Comparison of ENCODE assay signal across 11 mouse cellular contexts in the genomic region with DNA sequence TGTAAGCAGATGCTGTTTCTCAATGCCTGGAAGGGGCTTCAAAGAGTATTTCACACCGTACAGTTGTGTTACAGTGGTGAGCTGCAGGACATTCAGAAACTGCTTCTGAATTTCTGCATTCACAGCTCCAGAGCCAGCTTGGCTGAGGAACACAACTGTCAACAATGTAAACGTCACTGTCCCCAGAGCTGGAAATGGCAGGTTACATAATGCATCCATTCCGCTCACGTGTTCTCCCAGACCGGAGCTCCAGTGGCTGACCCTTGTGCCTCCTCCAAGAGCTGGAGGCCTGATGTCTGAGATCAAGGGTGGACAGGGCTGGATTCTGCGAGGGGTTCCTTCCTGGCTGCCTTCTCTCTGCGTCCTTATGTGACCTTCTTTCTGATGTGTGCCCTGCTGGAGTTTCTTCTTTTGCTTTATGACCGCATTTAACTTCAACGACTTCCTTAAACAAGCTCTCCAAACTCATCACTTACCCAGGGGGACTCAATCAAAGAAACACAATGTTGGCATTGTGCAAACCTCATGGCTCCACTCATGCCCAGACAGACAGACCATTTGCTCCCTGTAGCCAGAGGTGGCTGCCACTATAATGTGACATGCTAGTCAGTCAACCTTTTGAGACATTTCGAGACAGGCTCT. TPM values are rescaled to one million over a fixed set of nuclear protein-coding genes. Genes with fewer than 3 reads are reported as not detected.
DNase-seq lines count a peak whose midpoint lies in the region; ATAC-seq and TF ChIP-seq lines count a peak whose summit lies in the region.
"Had no signal": no experiment of that assay in that cellular context is flagged by ENCODE, and none has a peak within 500 bp of the region (broad histone marks: within the 10 kb centered on the region; RNA-seq: fewer than 3 reads in every experiment).

No protein-coding gene starts in this region.

- no peak for DNase-seq in layer of hippocampus, adult 2 months (ENCODE audit: low spot score in 2 of 2)
- DNase-seq in layer of hippocampus, postnatal 25 days (ENCODE audit: extremely low spot score in 1 of 2, low spot score in 1 of 2): no peak
- DNase-seq in kidney, postnatal 14 days: peak; percentile 78
- no peak for DNase-seq in thymus, postnatal 4 days
- no peak for DNase-seq in embryo, embryonic 10 days (ENCODE audit: low spot score)
- no peak for DNase-seq in spleen, postnatal 14 days (ENCODE audit: low spot score in 2 of 2)

- no peak overlapping the region for H3K4me3 ChIP-seq in layer of hippocampus, adult 2 months
- H3K4me3 ChIP-seq in cortical plate, adult 2 months (ENCODE audit: insufficient read depth, low read length): no peak overlapping the region
- H3K4me3 ChIP-seq: heart, embryonic 15.5 days; limb, embryonic 12.5 days; neural tube, embryonic 13.5 days had no signal

- peaks cover 3% of the 10 kb centered on the region; the same call in 1 of the 2 replicates for H3K4me1 ChIP-seq in cortical plate, adult 2 months (ENCODE audit: control insufficient read depth, insufficient read depth, low read length)

- TF ChIP-seq POLR2A in cortical plate, adult 2 months (IDR thresholded peaks at IDR 0.05; ENCODE audit: extremely low read depth, insufficient read depth, low read length): no peak

- H3K27ac ChIP-seq in layer of hippocampus, adult 2 months: peak overlapping the region; percentile 84
- H3K27ac ChIP-seq in cortical plate, adult 2 months (ENCODE audit: insufficient read depth, low read length): peak overlapping the region; percentile 57
- H3K27ac ChIP-seq: heart, embryonic 15.5 days; limb, embryonic 12.5 days; neural tube, embryonic 13.5 days had no signal

- peak; percentile 76 for ATAC-seq in monocyte, adult 5-6 weeks (replicated peaks; ENCODE audit: insufficient number of reproducible peaks, low FRiP score, low TSS enrichment, poor library complexity, severe bottlenecking)

- TF ChIP-seq CTCF in layer of hippocampus, adult 2 months (conservative IDR thresholded peaks at IDR 0.05): no peak
- TF ChIP-seq CTCF in cortical plate, adult 2 months (IDR thresholded peaks at IDR 0.05; ENCODE audit: extremely low read depth, insufficient read depth, low read length): no peak

RNA-seq across cellular contexts. Expression of gene Slc25a33, which starts 18.2 kb away (rescaled TPM):
- 10 to 100 TPM; 35.6 to 35.8 TPM for total RNA-seq in layer of hippocampus, adult 2 months (2021)
- total RNA-seq in layer of hippocampus, postnatal 25 days (2021): 10 to 100 TPM; 31.0 to 38.8 TPM
- polyA plus RNA-seq in cortical plate, adult 2 months (2012; rRNA removed): 43.7 and 43.9 TPM in 2 replicates
- total RNA-seq in monocyte, adult 5-6 weeks (2017): 9.8 to 16.9 TPM (median 13.1 TPM) in 3 replicates

RNA-seq across cellular contexts. Expression of gene Tmem201, which starts 54.4 kb away (rescaled TPM):
- total RNA-seq in layer of hippocampus, adult 2 months (2021): 10 to 100 TPM; 69.7 to 78.3 TPM
- 10 to 100 TPM; 66.5 to 70.7 TPM for total RNA-seq in layer of hippocampus, postnatal 25 days (2021)
- 75.0 and 75.9 TPM in 2 replicates for polyA plus RNA-seq in cortical plate, adult 2 months (2012; rRNA removed)
- 2.9 to 5.3 TPM (median 3.1 TPM) in 3 replicates for total RNA-seq in monocyte, adult 5-6 weeks (2017)

Comparison
In these comparisons a context has a peak if more than half of its experiments do, and no peak if none do; other contexts are left out.
1. RNA of gene Tmem201, which starts 54.4 kb away (total RNA-seq): 69.7 to 78.3 TPM in layer of hippocampus, adult 2 months and 66.5 to 70.7 TPM in layer of hippocampus, postnatal 25 days; 2.9 to 5.3 TPM in monocyte, adult 5-6 weeks; every median in the first group is over 10 times any median in the second.